Mouse (Mus musculus): ENCODE data around the gene 4930455H04Rik.

Gene 4930455H04Rik

DNA sequence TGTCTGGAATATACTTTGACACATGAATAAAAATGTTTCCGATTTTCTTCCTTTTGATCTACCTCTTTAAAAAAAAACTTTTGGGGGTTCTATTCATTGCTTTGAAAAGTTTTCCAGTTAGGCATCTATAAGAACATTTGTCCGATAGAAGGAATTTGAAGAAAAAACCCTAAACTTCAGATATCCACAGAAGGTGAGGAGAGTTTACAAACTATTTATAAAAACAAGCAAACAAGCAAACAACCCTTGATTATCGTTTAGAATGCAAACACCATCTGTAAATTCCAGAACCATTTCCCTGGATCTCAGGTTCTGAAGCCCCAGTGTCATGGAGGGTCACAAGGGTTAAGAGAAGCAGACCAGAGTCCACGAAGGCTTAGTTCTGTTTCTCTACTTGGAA lies at the start of gene 4930455H04Rik:
TSS of gene 4930455H04Rik (plus strand) at position 301 of the 400 bp plus-strand sequence.
- no peak for DNase-seq (ENCODE audit: low spot score in 2 of 2)

- no peak for DNase-seq (ENCODE audit: low spot score in 2 of 2)
These were observed 46.5 kb upstream of the 4930455H04Rik start for GRCm38 (mm10) chr3:116921535-116921934.

DNA sequence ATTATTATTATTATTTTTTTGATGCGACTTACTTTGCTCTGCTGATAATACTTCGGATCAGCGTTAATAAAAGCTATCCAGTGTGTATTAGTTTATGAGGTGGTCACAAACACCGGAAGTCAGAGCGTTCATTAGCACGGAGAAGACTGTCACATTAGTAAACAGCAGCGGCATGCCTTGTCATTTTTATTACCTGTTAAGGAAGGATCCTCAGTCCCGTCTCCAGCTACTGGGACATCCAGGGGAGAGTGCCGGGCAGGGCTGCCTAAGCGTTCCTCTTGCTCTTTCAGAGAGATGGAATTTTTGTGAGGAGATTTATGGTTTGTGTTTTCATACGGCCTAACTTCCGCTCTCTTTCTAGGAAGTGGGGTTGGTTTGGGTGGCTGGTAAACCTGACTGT lies 45.0 kb upstream of the 4930455H04Rik start:
- no peak for DNase-seq (ENCODE audit: low spot score in 2 of 2)

GRCm38 (mm10) chr3:116928994-116929393 lies 39.1 kb upstream of the 4930455H04Rik start:
- DNase-seq (ENCODE audit: low spot score in 2 of 2), result no peak

DNA sequence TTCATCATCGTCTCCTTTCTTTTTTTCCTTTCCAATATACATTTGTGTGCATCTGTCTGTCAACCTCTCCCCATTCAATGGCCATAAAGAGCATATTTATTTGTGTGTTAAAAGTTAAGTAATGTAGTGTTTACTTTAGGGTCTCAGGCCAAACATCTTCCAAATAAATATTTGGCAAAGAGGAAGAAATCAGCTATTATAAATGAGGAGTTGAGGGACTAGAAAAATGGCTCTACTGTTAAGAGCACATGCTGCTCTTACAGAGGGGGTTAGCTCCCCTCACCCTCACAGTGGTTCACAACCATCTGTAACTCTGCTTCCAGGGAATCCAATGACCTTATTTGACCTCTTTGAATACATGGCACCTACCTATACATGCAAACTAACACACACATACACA lies 34.9 kb upstream of the 4930455H04Rik start:
- no peak for DNase-seq (ENCODE audit: low spot score in 2 of 2)

- DNase-seq (ENCODE audit: low spot score in 2 of 2), result no peak
These were observed 31.0 kb upstream of the 4930455H04Rik start for GRCm38 (mm10) chr3:116936934-116937691.

DNA sequence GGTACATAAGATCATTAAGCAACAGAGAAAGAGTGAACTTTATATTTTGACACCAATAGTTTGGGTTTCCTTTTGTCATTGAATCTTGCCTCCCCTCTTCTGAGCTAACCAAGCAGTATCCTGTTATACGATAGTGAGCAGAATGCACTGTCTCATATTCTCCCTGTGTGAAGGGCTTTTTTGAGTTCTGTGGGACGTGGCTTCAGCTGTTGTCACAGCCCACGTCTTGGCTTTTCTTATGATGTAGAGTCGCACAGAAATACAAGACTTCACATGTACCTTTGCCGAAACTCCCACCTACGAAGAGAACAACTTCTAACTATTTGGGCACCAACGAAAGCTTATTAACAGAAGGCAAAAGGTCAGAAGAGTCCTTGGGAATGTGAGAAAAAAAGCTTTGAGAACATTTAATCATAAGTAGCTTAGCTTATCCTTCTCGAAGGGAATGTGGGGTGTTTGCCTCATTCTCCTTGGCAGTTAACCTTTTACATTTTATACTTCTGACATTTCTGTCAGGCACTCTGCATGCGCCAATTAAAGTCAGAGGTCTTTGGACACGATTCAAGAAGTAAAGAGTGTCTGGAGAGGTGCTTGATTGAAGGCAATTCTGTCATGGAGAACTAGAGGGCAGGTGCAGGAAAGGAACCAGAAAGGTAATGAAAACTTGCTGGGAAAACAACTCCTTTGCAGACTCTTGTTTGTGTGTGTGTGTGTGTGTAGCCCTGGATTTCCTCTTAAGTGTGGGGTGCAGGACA lies 27.1 kb upstream of the 4930455H04Rik start:
- DNase-seq (ENCODE audit: low spot score in 2 of 2), result no peak

GRCm38 (mm10) chr3:116941559-116942117 lies 26.4 kb upstream of the 4930455H04Rik start:
- no peak for DNase-seq (ENCODE audit: low spot score in 2 of 2)

GRCm38 (mm10) chr3:116942751-116943150 lies 25.3 kb upstream of the 4930455H04Rik start:
- DNase-seq (ENCODE audit: low spot score in 2 of 2), result no peak

DNA sequence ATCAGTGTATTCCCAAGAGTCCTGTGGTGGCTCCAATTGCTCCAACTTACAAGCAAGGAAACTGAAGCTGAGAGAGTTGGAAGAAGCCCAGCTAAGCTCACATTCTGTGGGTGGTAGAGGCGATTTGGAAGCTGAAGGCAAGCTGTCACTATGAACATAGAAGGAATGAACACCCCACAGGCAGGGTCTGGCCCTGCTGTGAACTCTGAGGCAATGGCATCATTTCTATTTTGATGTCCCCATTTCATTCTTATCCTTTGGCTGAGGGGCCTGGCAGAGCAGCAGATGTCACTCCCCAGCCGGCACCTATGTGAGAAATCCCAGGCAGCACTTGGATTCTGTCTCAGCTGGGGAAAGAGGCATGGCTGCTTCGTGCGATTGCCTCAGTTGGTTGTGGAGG lies 24.6 kb upstream of the 4930455H04Rik start:
- DNase-seq (ENCODE audit: low spot score in 2 of 2), result no peak

- DNase-seq (ENCODE audit: low spot score in 2 of 2), result no peak
These were observed 21.6 kb upstream of the 4930455H04Rik start for GRCm38 (mm10) chr3:116946476-116946875.

DNA sequence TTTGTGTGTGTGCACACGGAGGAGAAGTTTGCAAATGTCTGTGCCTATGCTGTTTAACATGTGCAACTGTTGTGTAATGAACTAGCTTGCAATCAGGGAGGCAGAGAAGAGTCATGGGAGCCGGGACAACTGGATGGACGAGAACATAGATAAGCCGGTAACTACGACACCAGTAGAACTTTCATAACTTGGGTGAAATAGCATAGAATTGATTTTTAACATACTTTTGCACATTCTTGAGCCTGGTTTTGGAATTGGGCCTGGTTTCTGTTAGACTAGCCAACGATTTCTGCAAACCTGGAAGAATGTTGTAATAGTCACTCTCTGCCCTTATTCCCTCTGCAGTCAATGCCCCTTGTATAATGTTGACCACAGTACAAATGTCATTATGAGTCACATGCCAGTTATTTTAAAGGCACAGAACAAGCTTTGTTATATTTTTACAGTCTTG lies 17.4 kb upstream of the 4930455H04Rik start:
- DNase-seq (ENCODE audit: low spot score in 2 of 2), result no peak

GRCm38 (mm10) chr3:116951489-116951888 lies 16.6 kb upstream of the 4930455H04Rik start:
- DNase-seq (ENCODE audit: low spot score in 2 of 2), result no peak

DNA sequence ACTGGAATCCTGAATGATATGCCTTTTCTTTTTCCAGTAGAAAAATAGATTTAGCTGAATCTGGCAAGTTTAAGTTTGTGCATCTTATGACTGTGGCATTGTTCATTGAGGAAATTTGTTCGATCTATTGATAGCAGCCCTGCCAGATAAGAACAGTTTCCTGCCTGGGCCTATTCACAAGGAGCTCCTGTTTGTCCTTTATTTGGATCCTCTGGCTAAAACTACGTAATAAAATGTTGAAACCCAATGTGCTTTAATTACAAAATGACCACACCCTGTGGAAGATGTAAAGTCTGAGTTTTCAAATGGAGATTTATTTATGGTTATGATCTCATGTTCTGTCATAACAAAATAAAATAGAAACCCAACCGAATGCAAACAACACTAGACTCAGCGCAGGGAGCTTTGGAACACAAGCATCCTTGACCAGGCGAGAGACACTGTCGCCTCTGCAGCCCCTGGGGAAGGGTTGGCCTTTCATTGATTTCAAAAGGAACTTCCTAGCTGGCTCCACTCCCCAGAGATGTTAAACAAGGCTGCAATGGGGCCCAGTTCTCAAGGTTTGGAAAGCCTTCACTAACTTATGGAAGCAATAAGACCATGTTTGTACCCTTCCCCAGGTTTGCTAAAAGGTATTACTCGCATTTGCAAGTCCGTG lies 15.7 kb upstream of the 4930455H04Rik start:
- DNase-seq (ENCODE audit: low spot score in 2 of 2), result no peak

DNA sequence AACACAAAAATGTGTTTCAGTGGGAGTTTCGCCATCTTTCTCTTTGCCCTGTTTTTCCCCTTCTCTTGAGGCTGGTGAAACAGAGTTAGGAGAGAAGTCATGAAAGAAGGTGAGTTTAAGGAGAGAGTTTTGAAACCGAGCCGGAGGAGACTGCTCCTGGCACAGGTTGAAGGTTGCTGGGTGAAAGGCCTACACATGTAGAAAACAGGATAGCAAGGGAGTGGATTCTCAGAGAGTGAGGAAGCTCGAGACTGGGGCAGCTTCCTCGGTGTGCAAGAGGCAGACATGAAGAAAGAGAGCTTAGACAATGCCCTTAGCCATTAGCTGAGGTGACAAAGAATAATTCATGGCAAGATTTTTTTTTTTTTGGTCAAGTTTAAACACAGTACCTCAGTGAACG lies 14.7 kb upstream of the 4930455H04Rik start:
- DNase-seq (ENCODE audit: low spot score in 2 of 2), result no peak

DNA sequence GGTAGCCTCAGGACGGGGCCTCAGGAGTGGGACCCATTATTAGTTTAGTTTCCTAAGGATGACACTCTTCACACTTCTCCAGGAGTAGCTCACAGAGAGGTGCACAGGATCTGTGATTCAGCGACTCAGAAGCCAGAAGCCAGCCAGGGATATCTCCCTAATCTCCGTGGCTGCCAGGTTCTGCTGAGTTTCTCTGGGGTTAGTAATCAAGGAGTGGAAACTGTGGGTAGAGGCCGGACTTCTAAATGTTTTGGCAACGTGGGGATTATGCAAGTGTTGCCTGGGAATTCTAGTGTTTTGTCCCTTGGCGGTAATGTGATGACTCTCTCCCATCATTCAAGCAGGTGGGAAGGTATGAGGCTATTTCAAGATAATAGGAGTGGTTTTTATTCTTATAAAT lies 13.0 kb upstream of the 4930455H04Rik start:
- DNase-seq (ENCODE audit: low spot score in 2 of 2), result no peak

- no peak for DNase-seq (ENCODE audit: low spot score in 2 of 2)
These were observed 7.7 kb upstream of the 4930455H04Rik start for GRCm38 (mm10) chr3:116960414-116960813.

- DNase-seq (ENCODE audit: low spot score in 2 of 2), result no peak
These were observed 6.5 kb upstream of the 4930455H04Rik start for GRCm38 (mm10) chr3:116961354-116962142.

GRCm38 (mm10) chr3:116963213-116963612 lies 4.9 kb upstream of the 4930455H04Rik start:
- no peak for DNase-seq (ENCODE audit: low spot score in 2 of 2)

DNA sequence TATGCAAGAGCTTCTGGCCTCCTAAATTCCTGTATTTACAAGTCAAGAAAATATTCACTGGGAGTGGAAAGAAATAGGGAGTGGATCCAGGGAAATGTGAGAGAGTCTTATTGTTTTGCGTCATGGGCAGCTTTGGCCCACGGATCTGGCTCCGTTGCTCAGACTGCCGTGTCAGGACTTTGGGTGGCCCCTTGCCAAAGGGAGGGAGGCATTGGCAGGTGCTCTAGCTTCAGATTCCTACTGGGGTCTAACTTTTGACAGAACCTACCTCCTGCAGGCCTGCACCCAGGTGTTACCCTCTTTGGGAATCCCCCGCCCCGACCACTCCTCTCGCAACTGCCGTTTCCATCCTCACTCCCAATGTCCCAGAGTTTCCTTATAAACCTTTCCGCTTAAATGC lies 3.6 kb upstream of the 4930455H04Rik start:
- DNase-seq (ENCODE audit: low spot score in 2 of 2), result no peak

- DNase-seq (ENCODE audit: low spot score in 2 of 2), result no peak
These were observed 1.8 kb upstream of the 4930455H04Rik start for GRCm38 (mm10) chr3:116966225-116966624.
